ENCODE assay signal across 8 mouse cellular contexts in genomic region chr10:81495151-81495550, GRCm38 (mm10). TPM values are rescaled to one million over a fixed set of nuclear protein-coding genes. Genes with fewer than 3 reads are reported as not detected.
DNase-seq lines count a peak whose midpoint lies in the region; ATAC-seq and TF ChIP-seq lines count a peak whose summit lies in the region.

No protein-coding gene starts in this region.

- ATAC-seq in neural tube, embryonic 11.5 days (ENCODE audit: insufficient read depth, low FRiP score, low TSS enrichment), result no peak
- no peak for ATAC-seq in limb, embryonic 14.5 days (ENCODE audit: low FRiP score, low read depth)
- no peak for ATAC-seq in stomach, embryonic 16.5 days (ENCODE audit: insufficient read depth, low FRiP score)

- peaks cover 10% of the 10 kb centered on the region for H3K4me1 ChIP-seq in cerebellum, adult 2 months (ENCODE audit: control insufficient read depth, insufficient read depth, low read length)
- H3K4me1 ChIP-seq in neural tube, embryonic 11.5 days (ENCODE audit: control insufficient read depth, insufficient read depth, low read length), result peaks cover 15% of the 10 kb centered on the region
- peaks cover 12% of the 10 kb centered on the region for H3K4me1 ChIP-seq in limb, embryonic 14.5 days (ENCODE audit: control insufficient read depth, insufficient read depth, low read length)
- peaks cover 17% of the 10 kb centered on the region for H3K4me1 ChIP-seq in stomach, embryonic 16.5 days (ENCODE audit: control insufficient read depth, insufficient read depth, low read length)

- TF ChIP-seq CTCF in cerebellum, adult 2 months (IDR thresholded peaks at IDR 0.05; ENCODE audit: borderline replicate concordance, insufficient read depth, low read depth, low read length), result no peak

- no peak for DNase-seq in cerebellum, adult 2 months
- DNase-seq in cerebellum, postnatal 4 days (ENCODE audit: low spot score in 2 of 2), result no peak
- DNase-seq in neural tube, embryonic 11.5 days (ENCODE audit: low spot score), result no peak
- no peak for DNase-seq in neural tube, embryonic 10.5 days (ENCODE audit: extremely low spot score, low spot score)
- DNase-seq in limb, embryonic 14.5 days (ENCODE audit: low spot score), result no peak
- DNase-seq in right cerebral cortex, postnatal 14 days, result no peak
- no peak for DNase-seq in left cerebral cortex, adult 9 months (ENCODE audit: low spot score in 2 of 2)

- peak overlapping the region; percentile 98 for H3K4me2 ChIP-seq in neural tube, embryonic 11.5 days (ENCODE audit: low read depth)
- H3K4me2 ChIP-seq in limb, embryonic 14.5 days (replicated peaks; ENCODE audit: low read depth, low read length, severe bottlenecking), result peak overlapping the region; percentile 96
- peak overlapping the region; percentile 95 for H3K4me2 ChIP-seq in stomach, embryonic 16.5 days (ENCODE audit: low read depth, low read length)

- H3K36me3 ChIP-seq in neural tube, embryonic 11.5 days (ENCODE audit: control insufficient read depth, insufficient read depth, low read length), result peaks cover 20% of the 10 kb centered on the region
- peaks cover 33% of the 10 kb centered on the region for H3K36me3 ChIP-seq in limb, embryonic 14.5 days (ENCODE audit: control insufficient read depth, insufficient read depth, low read length)
- H3K36me3 ChIP-seq in stomach, embryonic 16.5 days (ENCODE audit: control insufficient read depth, insufficient read depth, low read length), result peaks cover 14% of the 10 kb centered on the region

- peak overlapping the region; percentile 82 for H3K9ac ChIP-seq in neural tube, embryonic 11.5 days (ENCODE audit: low read length)
- H3K9ac ChIP-seq in limb, embryonic 14.5 days (ENCODE audit: low read depth, low read length, severe bottlenecking), result peak overlapping the region; percentile 80
- H3K9ac ChIP-seq in stomach, embryonic 16.5 days (ENCODE audit: low read length), result peak overlapping the region; percentile 87

- no peaks in the 10 kb centered on the region for H3K9me3 ChIP-seq in neural tube, embryonic 11.5 days (ENCODE audit: control insufficient read depth, low read length)
- H3K9me3 ChIP-seq in limb, embryonic 14.5 days (ENCODE audit: control insufficient read depth, low read length), result no peaks in the 10 kb centered on the region
- no peaks in the 10 kb centered on the region for H3K9me3 ChIP-seq in stomach, embryonic 16.5 days (replicated peaks; ENCODE audit: control insufficient read depth, low read length)

- 59% methylated on average over 6 of the region's 6 CpGs for WGBS in cerebellum, adult 2 months
- WGBS in neural tube, embryonic 11.5 days, result 74% methylated on average over 6 of the region's 6 CpGs
- WGBS in limb, embryonic 14.5 days, result 78% methylated on average over 6 of the region's 6 CpGs
- WGBS in stomach, embryonic 16.5 days, result 64% methylated on average over 6 of the region's 6 CpGs

- peak overlapping the region; percentile 77 for H3K4me3 ChIP-seq in cerebellum, adult 2 months (replicated peaks; ENCODE audit: insufficient read depth, low read depth, low read length)
- H3K4me3 ChIP-seq in neural tube, embryonic 11.5 days (ENCODE audit: low read depth, low read length), result peak overlapping the region; percentile 84
- H3K4me3 ChIP-seq in limb, embryonic 14.5 days (replicated peaks; ENCODE audit: low read length), result peak overlapping the region; percentile 79
- peak overlapping the region; percentile 88 for H3K4me3 ChIP-seq in stomach, embryonic 16.5 days (replicated peaks; ENCODE audit: low read length)

- no peak overlapping the region for H3K27ac ChIP-seq in cerebellum, adult 2 months (ENCODE audit: insufficient read depth, low read length)
- H3K27ac ChIP-seq in neural tube, embryonic 11.5 days (ENCODE audit: low read depth, low read length), result no peak overlapping the region
- no peak overlapping the region; the same call in 1 of the 2 replicates for H3K27ac ChIP-seq in limb, embryonic 14.5 days (replicated peaks; ENCODE audit: low read depth, low read length)
- H3K27ac ChIP-seq in stomach, embryonic 16.5 days (ENCODE audit: low read length), result no peak overlapping the region; the same call in 1 of the 2 replicates

- H3K27me3 ChIP-seq in cerebellum, adult 2 months (ENCODE audit: control insufficient read depth, insufficient read depth, low read length), result no peaks in the 10 kb centered on the region
- no peaks in the 10 kb centered on the region for H3K27me3 ChIP-seq in neural tube, embryonic 11.5 days (ENCODE audit: control insufficient read depth, insufficient read depth, low read length)
- H3K27me3 ChIP-seq in limb, embryonic 14.5 days (ENCODE audit: control insufficient read depth, insufficient read depth, low read length), result no peaks in the 10 kb centered on the region
- H3K27me3 ChIP-seq in stomach, embryonic 16.5 days (ENCODE audit: control insufficient read depth, insufficient read depth, low read length), result no peaks in the 10 kb centered on the region

- TF ChIP-seq POLR2A in cerebellum, adult 2 months (IDR thresholded peaks at IDR 0.05; ENCODE audit: borderline replicate concordance, insufficient read depth, low read length), result no peak
- no peak for TF ChIP-seq POLR2A in limb, embryonic 14.5 days (IDR thresholded peaks at IDR 0.05; ENCODE audit: borderline replicate concordance, extremely low read depth, insufficient read depth, insufficient read length)

RNA-seq across cellular contexts. Expression of gene Ncln, which starts 1.0 kb away (rescaled TPM):
- 112 and 116 TPM in 2 replicates for polyA plus RNA-seq in cerebellum, adult 2 months (2012; rRNA removed)
- polyA plus RNA-seq in neural tube, embryonic 11.5 days (2014; fragmentation: Nextera tagmentation; extraction: Ambion mirVana), result 66.2 and 74.2 TPM in 2 replicates
- polyA plus RNA-seq in limb, embryonic 14.5 days (2012; rRNA removed), result 218 and 324 TPM in 2 replicates
- 76.4 and 89.7 TPM in 2 replicates for polyA plus RNA-seq in limb, embryonic 14.5 days (2014; fragmentation: Nextera tagmentation; extraction: Ambion mirVana)
- 88.4 and 96.7 TPM in 2 replicates for polyA plus RNA-seq in stomach, embryonic 16.5 days (2015; fragmentation: Nextera tagmentation; extraction: Ambion mirVana)

RNA-seq across cellular contexts. Expression of gene S1pr4, which starts 4.8 kb away (rescaled TPM):
- 0.67 and 1.1 TPM in 2 replicates for polyA plus RNA-seq in cerebellum, adult 2 months (2012; rRNA removed)
- polyA plus RNA-seq in neural tube, embryonic 11.5 days (2014; fragmentation: Nextera tagmentation; extraction: Ambion mirVana), result 0.45 and 0.58 TPM in 2 replicates
- 0.50 and 0.79 TPM in 2 replicates for polyA plus RNA-seq in limb, embryonic 14.5 days (2012; rRNA removed)
- 0.23 and 0.66 TPM in 2 replicates for polyA plus RNA-seq in limb, embryonic 14.5 days (2014; fragmentation: Nextera tagmentation; extraction: Ambion mirVana)
- 1.2 TPM in 2 replicates for polyA plus RNA-seq in stomach, embryonic 16.5 days (2015; fragmentation: Nextera tagmentation; extraction: Ambion mirVana)

RNA-seq across cellular contexts. Expression of gene Celf5, which starts 12.6 kb away (rescaled TPM):
- 57.3 and 60.6 TPM in 2 replicates for polyA plus RNA-seq in cerebellum, adult 2 months (2012; rRNA removed)
- 10.6 and 11.1 TPM in 2 replicates for polyA plus RNA-seq in neural tube, embryonic 11.5 days (2014; fragmentation: Nextera tagmentation; extraction: Ambion mirVana)
- 5.9 and 7.9 TPM in 2 replicates for polyA plus RNA-seq in limb, embryonic 14.5 days (2012; rRNA removed)
- 0.85 and 1.6 TPM in 2 replicates for polyA plus RNA-seq in limb, embryonic 14.5 days (2014; fragmentation: Nextera tagmentation; extraction: Ambion mirVana)
- 1.3 and 1.5 TPM in 2 replicates for polyA plus RNA-seq in stomach, embryonic 16.5 days (2015; fragmentation: Nextera tagmentation; extraction: Ambion mirVana)

RNA-seq across cellular contexts. Expression of gene Gna15, which starts 28.9 kb away (rescaled TPM):
- 1.3 and 1.4 TPM in 2 replicates for polyA plus RNA-seq in cerebellum, adult 2 months (2012; rRNA removed)
- 0.41 TPM in 2 replicates for polyA plus RNA-seq in neural tube, embryonic 11.5 days (2014; fragmentation: Nextera tagmentation; extraction: Ambion mirVana)
- polyA plus RNA-seq in limb, embryonic 14.5 days (2012; rRNA removed), result 3.7 and 3.8 TPM in 2 replicates
- 3.4 and 3.8 TPM in 2 replicates for polyA plus RNA-seq in limb, embryonic 14.5 days (2014; fragmentation: Nextera tagmentation; extraction: Ambion mirVana)
- polyA plus RNA-seq in stomach, embryonic 16.5 days (2015; fragmentation: Nextera tagmentation; extraction: Ambion mirVana), result 9.0 and 11.0 TPM in 2 replicates

RNA-seq across cellular contexts. Expression of gene Nfic, which starts 39.7 kb away (rescaled TPM):
- polyA plus RNA-seq in cerebellum, adult 2 months (2012; rRNA removed), result 103 and 108 TPM in 2 replicates
- polyA plus RNA-seq in neural tube, embryonic 11.5 days (2014; fragmentation: Nextera tagmentation; extraction: Ambion mirVana), result 16.8 TPM in 2 replicates
- polyA plus RNA-seq in limb, embryonic 14.5 days (2012; rRNA removed), result 38.1 and 56.4 TPM in 2 replicates
- 97.3 and 98.9 TPM in 2 replicates for polyA plus RNA-seq in limb, embryonic 14.5 days (2014; fragmentation: Nextera tagmentation; extraction: Ambion mirVana)
- 74.8 and 82.5 TPM in 2 replicates for polyA plus RNA-seq in stomach, embryonic 16.5 days (2015; fragmentation: Nextera tagmentation; extraction: Ambion mirVana)
